Mouse (Mus musculus) C2C12 (cell line): ENCODE data around the gene St7l. TPM values are rescaled to one million over a fixed set of nuclear protein-coding genes. Genes with fewer than 3 reads are reported as not detected.
"Not testable (repeated sequence)": the region's sequence is repeated elsewhere in the genome, so short reads cannot be mapped to it uniquely, and the experiment has no call there.

Experiments
- H3K27me3 ChIP-seq: one replicate; pipeline ENCODE4 v1.6.1; 2011; ENCODE audit not compliant: control insufficient read depth, insufficient read depth, insufficient read length
- H3K36me3 ChIP-seq: one replicate; pipeline ENCODE4 v1.6.1; 2011; ENCODE audit not compliant: control insufficient read depth, insufficient read depth
- H3K4me3 ChIP-seq: one replicate; pipeline ENCODE4 v1.5.1; 2011; ENCODE audit warnings: mild to moderate bottlenecking, control low read depth; ENCODE audit not compliant: poor library complexity, insufficient read depth, severe bottlenecking
- H3K79me2 ChIP-seq: one replicate; pipeline ENCODE4 v1.6.1; 2011; ENCODE audit not compliant: control insufficient read depth, insufficient read depth
- H3K79me3 ChIP-seq: one replicate; pipeline ENCODE4 v1.6.1; 2011; ENCODE audit warnings: low read depth, control low read depth
- H3ac ChIP-seq: one replicate; pipeline ENCODE3; 2011; ENCODE audit warnings: low read depth; ENCODE audit not compliant: control insufficient read depth, insufficient read length
- CEBPB ChIP-seq: IDR thresholded peaks from one replicate; pipeline ENCODE4 v1.6.1; 2011; ENCODE audit warnings: low read depth, mild to moderate bottlenecking, control low read depth, moderate library complexity
- CTCF ChIP-seq: IDR thresholded peaks from one replicate; pipeline ENCODE4 v1.5.1; 2011; ENCODE audit not compliant: control insufficient read depth, insufficient read depth, insufficient read length
- FOSL1 ChIP-seq: IDR thresholded peaks from one replicate; pipeline ENCODE4 v1.8.0; 2011; ENCODE audit warnings: mild to moderate bottlenecking, low read length; ENCODE audit not compliant: poor library complexity, insufficient read depth, severe bottlenecking
- MAX ChIP-seq: IDR thresholded peaks from one replicate; pipeline ENCODE4 v1.6.1; 2011; ENCODE audit warnings: mild to moderate bottlenecking, control low read depth
- MYOD1 ChIP-seq: IDR thresholded peaks from one replicate; pipeline ENCODE4 v1.6.1; 2011; ENCODE audit warnings: low read depth; ENCODE audit not compliant: control insufficient read depth, insufficient read length
- MYOG ChIP-seq: IDR thresholded peaks from one replicate; pipeline ENCODE4 v1.6.1; 2011; ENCODE audit not compliant: control insufficient read depth, insufficient read length; ENCODE audit errors: extremely low read depth
- USF1 ChIP-seq: IDR thresholded peaks from one replicate; pipeline ENCODE4 v1.6.1; 2011; ENCODE audit warnings: low read depth, mild to moderate bottlenecking, control low read depth, moderate library complexity
- polyA plus RNA-seq: library from polyadenylated mRNA; unstranded; fragments of >200 nt; fragmentation: generic; extraction: Trizol; gene quantifications from one replicate; pipeline ENCODE4 v1.2.1, GENCODE M21; 2012; ENCODE audit warnings: missing spikeins

Gene St7l
- polyA plus RNA-seq, 1 experiment = 9.8 TPM

- H3ac ChIP-seq = peak overlapping the region; percentile 99
These were observed 1.6 kb downstream of the St7l start for GRCm38 (mm10) chr3:104865341-104865788.

GRCm38 (mm10) chr3:104866674-104867073 is 2.9 kb downstream of the St7l start:
- Histone ChIP-seq H3K79me2 (peaks cover 57% of the 10 kb centered on the region), H3K79me3 (peaks cover 40% of the 10 kb centered on the region), H3K36me3 (peaks cover 14% of the 10 kb centered on the region)
- H3K27me3 ChIP-seq, H3K4me3 ChIP-seq, H3ac ChIP-seq: not testable (repeated sequence)

More at GRCm38 (mm10) chr3:104865341-104865788, 1.6 kb downstream of the St7l start:
- Histone ChIP-seq H3K36me3 (peaks cover 9% of the 10 kb centered on the region), H3K79me2 (peaks cover 70% of the 10 kb centered on the region), H3K79me3 (peaks cover 53% of the 10 kb centered on the region), H3K4me3 (peak overlapping the region; percentile 91), H3K27me3 (no peaks in the 10 kb centered on the region)
- TF ChIP-seq MYOD1 (no peak), FOSL1 (no peak), MYOG (no peak), USF1 (no peak), MAX (peak; percentile 9)

- H3K27me3 ChIP-seq = no peaks in the 10 kb centered on the region
- H3K4me3 ChIP-seq = no peak overlapping the region
- H3K36me3 ChIP-seq = peaks cover 34% of the 10 kb centered on the region
- peaks cover 27% of the 10 kb centered on the region for H3K79me2 ChIP-seq
- TF ChIP-seq MYOG (no peak), USF1 (no peak), CEBPB (no peak), MAX (no peak), FOSL1 (no peak), MYOD1 (no peak), CTCF (no peak)
- H3ac ChIP-seq = no peak overlapping the region
- H3K79me3 ChIP-seq = peaks cover 16% of the 10 kb centered on the region
These were observed 5.8 kb downstream of the St7l start for GRCm38 (mm10) chr3:104869611-104870010.

GRCm38 (mm10) chr3:104888585-104888984 is 24.8 kb downstream of the St7l start:
- no peaks in the 10 kb centered on the region for H3K79me3 ChIP-seq
- H3K4me3 ChIP-seq = no peak overlapping the region
- no peaks in the 10 kb centered on the region for H3K27me3 ChIP-seq
- H3ac ChIP-seq = no peak overlapping the region
- peaks cover 33% of the 10 kb centered on the region for H3K36me3 ChIP-seq
- no peaks in the 10 kb centered on the region for H3K79me2 ChIP-seq
- TF ChIP-seq CTCF (no peak), MYOG (no peak)

GRCm38 (mm10) chr3:104896141-104896540 is 32.3 kb downstream of the St7l start:
- Histone ChIP-seq H3K79me3 (no peaks in the 10 kb centered on the region), H3K27me3 (no peaks in the 10 kb centered on the region), H3K79me2 (no peaks in the 10 kb centered on the region), H3K4me3 (no peak overlapping the region), H3K36me3 (peaks cover 50% of the 10 kb centered on the region), H3ac (no peak overlapping the region)
- no peak for TF ChIP-seq FOSL1
- no peak for TF ChIP-seq USF1
- no peak for TF ChIP-seq MAX
- TF ChIP-seq CTCF = no peak
- TF ChIP-seq MYOG = no peak
- TF ChIP-seq MYOD1 = no peak
- TF ChIP-seq CEBPB = no peak

DNA sequence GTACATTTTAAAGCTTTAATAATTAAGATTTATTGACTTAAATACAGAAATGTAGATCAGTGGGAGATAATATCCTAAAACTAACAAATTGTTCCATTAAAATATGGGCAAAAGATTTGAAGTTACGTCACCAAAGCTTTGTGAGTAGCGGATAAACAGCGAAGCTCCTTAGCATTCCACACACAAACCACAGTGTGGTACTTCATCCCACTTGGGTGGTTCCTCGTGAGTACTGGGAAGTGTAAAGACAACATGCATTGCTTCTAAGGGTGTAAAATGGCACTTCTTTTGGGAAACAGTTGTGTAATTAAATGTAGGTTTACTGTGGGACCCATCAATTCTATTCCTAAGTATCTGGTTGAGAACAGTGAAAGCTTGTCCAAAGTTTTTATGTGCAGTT is 37.3 kb downstream of the St7l start:
- Histone ChIP-seq H3K79me3 (no peaks in the 10 kb centered on the region), H3ac (no peak overlapping the region), H3K36me3 (peaks cover 31% of the 10 kb centered on the region), H3K79me2 (no peaks in the 10 kb centered on the region), H3K4me3 (no peak overlapping the region), H3K27me3 (no peaks in the 10 kb centered on the region)
- no peak for TF ChIP-seq FOSL1
- no peak for TF ChIP-seq CTCF
- TF ChIP-seq CEBPB = no peak
- TF ChIP-seq MYOD1 = no peak
- no peak for TF ChIP-seq MAX
- no peak for TF ChIP-seq USF1
- TF ChIP-seq MYOG = no peak
